Mouse (Mus musculus) neural tube, embryonic 15.5 days (tissue): ENCODE data around the gene 1700010I14Rik. TPM values are rescaled to one million over a fixed set of nuclear protein-coding genes. Genes with fewer than 3 reads are reported as not detected.

ENCODE experiments used
- ATAC-seq: fragments of 200-750 bp; cut with Nextera tagmentation; 2 replicates; pipeline ENCODE4 v1.8.0; 2017; ENCODE audit warnings: mild to moderate bottlenecking, moderate TSS enrichment, moderate library complexity; ENCODE audit not compliant: low FRiP score
- H3K27ac ChIP-seq: fragments of 300-500 bp; sonication (generic); replicated peaks from 2 replicates; pipeline ENCODE4 v1.5.1; 2015; ENCODE audit warnings: mild to moderate bottlenecking, inconsistent platforms
- H3K27me3 ChIP-seq: fragments of 300-500 bp; sonication (generic); replicated peaks from 2 replicates; pipeline ENCODE4 v1.6.1; 2015; ENCODE audit warnings: inconsistent platforms
- H3K36me3 ChIP-seq: fragments of 300-500 bp; sonication (generic); 2 replicates; pipeline ENCODE4 v1.6.1; 2015; ENCODE audit warnings: inconsistent platforms
- H3K4me1 ChIP-seq: fragments of 300-500 bp; sonication (generic); 2 replicates; pipeline ENCODE4 v1.6.1; 2015; ENCODE audit warnings: inconsistent platforms
- H3K4me2 ChIP-seq: fragments of 300-500 bp; sonication (generic); 2 replicates; pipeline ENCODE4 v1.6.1; 2015; ENCODE audit warnings: inconsistent platforms, mild to moderate bottlenecking, moderate library complexity
- H3K4me3 ChIP-seq: fragments of 300-500 bp; sonication (generic); replicated peaks from 2 replicates; pipeline ENCODE4 v1.5.1; 2015; ENCODE audit warnings: mild to moderate bottlenecking, inconsistent platforms
- H3K9ac ChIP-seq: fragments of 300-500 bp; sonication (generic); replicated peaks from 2 replicates; pipeline ENCODE4 v1.6.1; 2015; ENCODE audit warnings: mild to moderate bottlenecking, inconsistent platforms
- H3K9me3 ChIP-seq: fragments of 300-500 bp; sonication (generic); replicated peaks from 2 replicates; pipeline ENCODE4 v1.6.1; 2016; ENCODE audit warnings: inconsistent platforms
- WGBS: fragments of 180-500 bp; shearing (Covaris S2); methylation state at CpG from one replicate; pipeline ENCODE4 v1.1.7; 2015; ENCODE audit warnings: mixed read lengths; 5-methylcytosine and 5-hydroxymethylcytosine counted together
- polyA plus RNA-seq: library from polyadenylated mRNA; unstranded; fragments of >200 nt; fragmentation: Nextera tagmentation; extraction: Ambion mirVana; gene quantifications from 2 replicates; pipeline ENCODE4 v1.2.1, GENCODE M21; 2015

1700010I14Rik gene
- polyA plus RNA-seq, 1 experiment from 2014 or later = 2.6 TPM

DNA sequence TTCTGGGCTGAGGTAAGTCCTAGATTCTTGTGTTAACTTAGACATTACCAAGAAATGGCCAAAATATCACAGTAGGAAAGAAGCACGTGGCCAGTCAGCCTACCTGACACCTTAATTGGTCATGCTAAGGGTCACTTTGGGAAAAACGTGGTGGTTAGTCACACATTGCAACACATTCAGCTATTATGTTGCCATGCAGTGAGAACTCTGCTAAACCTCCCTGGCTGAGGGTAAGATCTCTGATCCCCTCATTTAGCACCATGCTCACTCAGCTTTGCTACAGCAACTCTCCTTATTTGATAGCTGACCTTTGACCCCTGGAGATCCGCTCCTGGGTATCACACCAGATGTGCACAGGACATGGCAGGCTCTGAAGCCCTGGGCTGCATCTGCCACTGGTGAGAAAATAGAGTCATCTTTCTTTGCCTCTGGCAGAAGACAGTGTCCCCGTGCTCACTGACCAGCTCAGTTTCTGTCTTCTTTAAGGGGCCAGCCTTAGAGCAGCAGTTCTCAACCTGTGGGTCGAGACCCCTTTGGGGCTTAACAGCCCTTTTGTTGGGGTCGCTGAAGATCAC, 13.2 kb upstream of the 1700010I14Rik start:
- H3K27ac ChIP-seq = no peak overlapping the region
- H3K4me3 ChIP-seq = no peak overlapping the region
- WGBS = 63% methylated on average over 6 of the region's 6 CpGs
- no peaks in the 10 kb centered on the region for H3K9me3 ChIP-seq
- ATAC-seq = no peak
- no peaks in the 10 kb centered on the region for H3K27me3 ChIP-seq
- H3K4me2 ChIP-seq = no peak overlapping the region
- 0 out of 2 replicates have a peak, but pooled peaks cover 2% of the 10 kb centered on the region for H3K4me1 ChIP-seq
- no peak overlapping the region for H3K9ac ChIP-seq
- H3K36me3 ChIP-seq = peaks cover 28% of the 10 kb centered on the region

DNA sequence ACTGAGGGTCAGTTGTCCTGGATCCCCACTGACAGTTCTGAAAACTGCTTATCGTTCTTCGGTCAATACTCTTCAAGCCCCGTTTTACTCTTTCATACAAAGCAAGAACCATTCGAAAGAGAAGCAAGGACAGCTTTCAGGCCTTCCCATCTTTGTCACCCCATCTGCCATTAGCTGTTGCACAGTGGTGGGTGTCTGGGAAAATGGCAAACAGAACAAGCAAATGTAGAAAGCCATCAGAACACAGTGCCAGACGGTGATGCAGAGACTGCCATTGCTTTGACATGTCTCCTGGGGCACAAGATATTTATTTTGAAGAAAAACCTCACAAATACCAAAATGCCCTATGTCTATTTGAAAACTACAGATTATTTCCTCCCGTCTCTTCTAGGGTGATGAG, 11.4 kb upstream of the 1700010I14Rik start:
- WGBS = 90% methylated on average over 6 of the region's 6 CpGs
- Histone ChIP-seq H3K9ac (no peak overlapping the region), H3K4me3 (no peak overlapping the region), H3K27ac (no peak overlapping the region), H3K4me2 (no peak overlapping the region), H3K36me3 (peaks cover 39% of the 10 kb centered on the region), H3K9me3 (no peaks in the 10 kb centered on the region), H3K4me1 (0 out of 2 replicates have a peak, but pooled peaks cover 2% of the 10 kb centered on the region), H3K27me3 (no peaks in the 10 kb centered on the region)
- ATAC-seq = no peak

DNA sequence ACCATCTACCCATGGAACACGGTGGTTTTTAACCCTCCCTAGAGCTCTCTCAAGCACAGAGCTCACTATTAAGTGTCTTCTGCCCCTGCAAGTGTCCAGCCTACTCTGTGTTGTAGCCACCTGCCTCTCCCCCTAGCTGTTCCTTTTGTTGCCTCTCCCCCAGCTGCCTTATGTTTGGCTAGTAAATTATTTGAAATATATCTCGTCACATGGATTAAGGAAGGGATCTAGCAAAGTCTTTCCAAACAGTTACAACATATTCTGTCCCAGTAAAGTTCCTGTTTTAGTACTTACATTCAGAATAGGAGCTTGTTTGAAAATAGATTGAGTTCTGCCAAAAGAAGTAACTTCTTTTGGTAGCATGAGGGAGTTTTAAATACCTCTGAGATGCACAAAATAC, 10.9 kb upstream of the 1700010I14Rik start:
- no peak overlapping the region for H3K9ac ChIP-seq
- H3K4me3 ChIP-seq = no peak overlapping the region
- ATAC-seq = no peak
- H3K27ac ChIP-seq = no peak overlapping the region
- no peak overlapping the region for H3K4me2 ChIP-seq
- H3K36me3 ChIP-seq = peaks cover 45% of the 10 kb centered on the region
- no peaks in the 10 kb centered on the region for H3K9me3 ChIP-seq
- WGBS = 89% methylated on average over 2 of the region's 2 CpGs
- no peaks in the 10 kb centered on the region for H3K27me3 ChIP-seq
- H3K4me1 ChIP-seq = 0 out of 2 replicates have a peak, but pooled peaks cover 2% of the 10 kb centered on the region

DNA sequence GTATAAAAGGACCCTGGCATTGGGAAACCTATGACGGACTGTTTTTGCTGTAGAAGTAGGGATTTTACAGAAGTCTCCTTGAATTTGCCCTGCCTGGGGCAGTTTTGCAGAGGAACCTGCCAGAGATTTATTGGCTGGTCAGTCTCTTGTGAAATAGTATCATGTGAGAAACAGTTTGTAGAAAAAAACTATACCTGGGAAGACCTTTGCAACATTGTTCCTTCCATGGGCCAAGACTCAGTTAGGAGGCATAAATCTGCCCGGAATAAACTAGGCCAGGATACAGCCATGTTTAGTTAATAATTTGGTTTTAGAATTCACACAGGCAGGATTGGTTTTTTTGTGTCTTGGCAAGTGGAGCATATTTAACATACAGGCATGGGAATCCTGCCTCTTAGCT, 4.6 kb upstream of the 1700010I14Rik start:
- Histone ChIP-seq H3K9me3 (no peaks in the 10 kb centered on the region), H3K27me3 (no peaks in the 10 kb centered on the region), H3K4me3 (no peak overlapping the region), H3K27ac (no peak overlapping the region), H3K4me2 (no peak overlapping the region), H3K9ac (no peak overlapping the region), H3K4me1 (peaks cover 4% of the 10 kb centered on the region), H3K36me3 (peaks cover 39% of the 10 kb centered on the region)
- WGBS = 83% methylated on average over 2 of the region's 2 CpGs
- no peak for ATAC-seq

DNA sequence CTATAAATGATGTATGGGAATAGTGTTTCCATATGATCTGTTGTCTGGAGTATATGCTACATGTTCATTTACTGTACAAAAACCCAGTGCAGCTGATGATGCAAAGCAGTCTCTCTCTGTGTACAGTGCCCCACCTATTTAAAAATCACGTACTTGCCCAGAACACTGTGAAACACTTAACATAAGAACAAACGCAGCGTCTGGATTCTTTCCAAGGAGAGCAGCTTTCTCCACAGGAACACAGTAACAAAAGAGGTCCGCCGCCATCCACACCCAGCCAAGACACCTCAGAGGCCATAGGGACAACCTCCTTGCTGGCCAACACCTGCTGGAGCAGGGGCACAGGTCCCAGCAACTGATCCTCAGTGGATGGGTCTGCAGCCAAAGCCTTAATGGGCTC, 2.4 kb upstream of the 1700010I14Rik start:
- no peaks in the 10 kb centered on the region for H3K9me3 ChIP-seq
- H3K36me3 ChIP-seq = peaks cover 24% of the 10 kb centered on the region
- H3K4me2 ChIP-seq = no peak overlapping the region
- ATAC-seq = no peak
- no peak overlapping the region for H3K4me3 ChIP-seq
- 51% methylated on average over 5 of the region's 5 CpGs for WGBS
- H3K4me1 ChIP-seq = peaks cover 12% of the 10 kb centered on the region
- H3K27me3 ChIP-seq = no peaks in the 10 kb centered on the region
- H3K9ac ChIP-seq = no peak overlapping the region
- no peak overlapping the region for H3K27ac ChIP-seq

DNA sequence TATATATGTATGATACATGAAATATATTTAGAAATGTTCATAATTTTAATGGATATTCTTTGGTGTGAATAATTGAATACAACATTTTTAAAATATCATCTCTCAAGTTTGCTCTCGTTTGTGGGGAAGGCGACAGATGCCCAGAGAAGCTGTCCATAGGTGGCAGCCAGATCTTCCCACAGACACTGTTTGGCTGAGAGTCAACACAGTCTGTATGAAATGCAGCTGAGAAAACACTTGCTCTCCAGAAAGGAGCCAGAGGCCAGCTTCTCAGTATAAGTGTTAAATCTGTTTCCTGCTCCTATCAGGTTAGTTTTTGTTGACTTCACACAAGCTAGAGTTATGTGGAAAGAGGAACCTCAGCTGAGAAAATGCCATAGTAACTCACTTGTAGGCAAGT, 1.6 kb upstream of the 1700010I14Rik start:
- ATAC-seq = no peak
- 74% methylated on average over 2 of the region's 2 CpGs for WGBS
- no peak overlapping the region for H3K9ac ChIP-seq
- no peaks in the 10 kb centered on the region for H3K27me3 ChIP-seq
- no peaks in the 10 kb centered on the region for H3K9me3 ChIP-seq
- H3K4me1 ChIP-seq = peaks cover 12% of the 10 kb centered on the region
- H3K36me3 ChIP-seq = peaks cover 16% of the 10 kb centered on the region
- H3K27ac ChIP-seq = no peak overlapping the region
- H3K4me2 ChIP-seq = no peak overlapping the region
- H3K4me3 ChIP-seq = no peak overlapping the region

DNA sequence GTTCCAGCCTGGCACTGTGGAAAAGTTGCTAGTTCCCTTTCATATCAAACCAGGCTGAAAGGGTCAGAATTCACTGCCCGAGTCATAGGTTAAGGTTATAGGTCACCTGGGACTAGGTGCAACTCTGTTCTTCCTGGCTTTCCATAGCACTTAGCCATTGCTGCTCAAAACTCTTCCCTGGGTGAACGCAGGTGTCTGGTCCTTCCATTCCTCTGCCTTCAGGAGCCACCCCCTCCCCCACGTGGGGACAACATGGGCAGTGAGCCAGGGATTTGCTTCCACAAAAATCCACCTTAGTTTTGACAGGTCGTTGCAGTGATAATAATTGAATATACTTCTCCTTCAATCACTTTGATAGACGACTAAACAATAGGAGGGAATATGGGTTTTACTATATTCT, 764 bp upstream of the 1700010I14Rik start:
- peaks cover 8% of the 10 kb centered on the region for H3K36me3 ChIP-seq
- H3K27ac ChIP-seq = no peak overlapping the region
- no peak overlapping the region for H3K4me2 ChIP-seq
- ATAC-seq = no peak
- no peaks in the 10 kb centered on the region for H3K9me3 ChIP-seq
- no peak overlapping the region for H3K9ac ChIP-seq
- no peak overlapping the region for H3K4me3 ChIP-seq
- no peaks in the 10 kb centered on the region for H3K27me3 ChIP-seq
- 81% methylated on average over 5 of the region's 5 CpGs for WGBS
- peaks cover 12% of the 10 kb centered on the region for H3K4me1 ChIP-seq

DNA sequence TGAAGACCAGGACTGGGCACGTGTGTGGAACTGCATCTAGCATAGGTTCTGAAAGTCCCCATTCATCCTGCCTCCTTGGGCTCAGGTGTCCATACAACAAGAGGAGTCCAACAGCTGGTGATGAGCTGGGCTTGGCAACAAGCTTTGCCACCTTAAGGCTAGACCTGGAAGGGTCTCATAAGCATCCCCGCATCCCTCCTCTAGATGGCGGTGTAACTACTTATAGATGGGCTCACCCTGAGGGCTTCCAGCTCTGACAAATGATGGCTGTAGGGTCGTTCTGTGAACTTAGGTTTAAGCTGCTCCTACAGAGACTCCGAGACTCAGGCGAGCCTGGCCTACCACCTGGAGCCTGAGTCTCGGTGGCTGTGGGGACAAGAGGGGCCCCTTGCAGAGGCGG, 3.0 kb downstream of the 1700010I14Rik start:
- Histone ChIP-seq H3K9ac (no peak overlapping the region), H3K27me3 (no peaks in the 10 kb centered on the region), H3K9me3 (no peaks in the 10 kb centered on the region), H3K4me3 (no peak overlapping the region), H3K27ac (no peak overlapping the region), H3K4me1 (peaks cover 12% of the 10 kb centered on the region), H3K4me2 (no peak overlapping the region), H3K36me3 (no peaks in the 10 kb centered on the region)
- 31% methylated on average over 8 of the region's 8 CpGs for WGBS
- no peak for ATAC-seq

DNA sequence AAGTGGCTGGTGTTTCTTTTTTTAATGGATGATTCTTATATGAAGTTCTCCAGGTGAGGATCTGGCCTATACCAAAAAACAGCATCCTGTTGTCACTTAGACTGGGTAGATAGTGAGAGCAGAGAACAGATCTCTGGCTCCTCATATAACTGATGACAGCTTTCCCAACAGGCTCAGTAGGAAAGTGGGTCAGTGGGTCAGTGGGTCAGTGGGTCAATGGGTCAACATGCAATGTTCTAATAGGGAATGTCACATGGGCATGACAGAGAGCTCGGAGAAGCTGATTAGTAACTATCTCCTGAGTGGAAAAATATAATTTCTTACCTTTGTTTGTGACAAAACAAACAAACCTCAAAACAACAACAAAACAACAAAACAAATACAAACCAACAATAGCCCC, 7.2 kb downstream of the 1700010I14Rik start:
- Histone ChIP-seq H3K9ac (no peak overlapping the region), H3K4me2 (no peak overlapping the region), H3K4me3 (no peak overlapping the region), H3K36me3 (no peaks in the 10 kb centered on the region), H3K27ac (no peak overlapping the region), H3K9me3 (no peaks in the 10 kb centered on the region), H3K4me1 (no peaks in the 10 kb centered on the region), H3K27me3 (no peaks in the 10 kb centered on the region)
- ATAC-seq = no peak
- 85% methylated on average over 1 of the region's 1 CpGs for WGBS

DNA sequence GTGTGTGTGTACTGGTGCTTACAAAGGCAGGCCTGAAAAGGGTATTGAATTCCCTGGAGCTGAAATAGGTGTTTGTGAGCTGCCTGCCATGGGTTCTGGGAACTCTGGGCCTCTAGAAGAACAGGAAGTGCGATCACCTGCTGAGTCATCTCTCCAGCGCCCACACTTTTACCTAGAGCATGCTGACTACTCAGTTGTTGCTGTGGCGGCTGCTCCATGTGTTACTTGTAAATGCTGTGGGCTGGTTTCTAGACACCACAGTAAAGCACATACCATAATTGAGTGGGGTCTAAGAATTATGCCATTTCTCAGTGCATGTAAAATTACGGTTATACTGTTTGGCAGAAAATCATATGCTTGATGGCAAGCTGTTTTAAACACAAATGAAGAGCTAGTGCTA, 14.3 kb downstream of the 1700010I14Rik start:
- H3K4me2 ChIP-seq = no peak overlapping the region
- no peaks in the 10 kb centered on the region for H3K36me3 ChIP-seq
- no peaks in the 10 kb centered on the region for H3K27me3 ChIP-seq
- H3K4me1 ChIP-seq = no peaks in the 10 kb centered on the region
- no peak for ATAC-seq
- H3K9ac ChIP-seq = no peak overlapping the region
- H3K27ac ChIP-seq = no peak overlapping the region
- H3K9me3 ChIP-seq = no peaks in the 10 kb centered on the region
- no peak overlapping the region for H3K4me3 ChIP-seq
- WGBS = 80% methylated on average over 4 of the region's 4 CpGs

DNA sequence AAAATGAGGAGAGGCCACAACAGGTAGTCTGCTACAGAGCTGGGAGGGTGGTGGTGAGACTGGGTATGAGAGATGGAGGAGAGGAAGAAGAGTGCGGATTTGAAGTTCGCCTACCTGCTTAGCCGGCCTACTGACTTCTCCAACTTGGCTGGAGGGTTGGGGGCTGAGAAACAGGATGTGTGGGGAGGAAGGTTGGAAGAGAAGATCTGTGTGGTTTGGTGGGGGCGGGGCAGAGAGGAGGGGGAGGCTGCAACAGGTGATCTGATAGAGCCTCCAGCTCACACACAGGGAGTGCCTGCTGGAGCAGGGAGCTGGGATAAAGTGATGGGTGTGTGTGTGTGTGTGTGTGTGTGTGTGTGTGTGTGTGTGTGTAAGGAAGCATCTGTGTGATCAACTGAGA, 16.4 kb downstream of the 1700010I14Rik start:
- WGBS = 89% methylated on average over 4 of the region's 4 CpGs
- H3K9me3 ChIP-seq = no peaks in the 10 kb centered on the region
- no peaks in the 10 kb centered on the region for H3K36me3 ChIP-seq
- no peak for ATAC-seq
- H3K27ac ChIP-seq = no peak overlapping the region
- no peak overlapping the region for H3K9ac ChIP-seq
- no peak overlapping the region for H3K4me3 ChIP-seq
- no peaks in the 10 kb centered on the region for H3K27me3 ChIP-seq
- H3K4me1 ChIP-seq = no peaks in the 10 kb centered on the region
- no peak overlapping the region for H3K4me2 ChIP-seq

DNA sequence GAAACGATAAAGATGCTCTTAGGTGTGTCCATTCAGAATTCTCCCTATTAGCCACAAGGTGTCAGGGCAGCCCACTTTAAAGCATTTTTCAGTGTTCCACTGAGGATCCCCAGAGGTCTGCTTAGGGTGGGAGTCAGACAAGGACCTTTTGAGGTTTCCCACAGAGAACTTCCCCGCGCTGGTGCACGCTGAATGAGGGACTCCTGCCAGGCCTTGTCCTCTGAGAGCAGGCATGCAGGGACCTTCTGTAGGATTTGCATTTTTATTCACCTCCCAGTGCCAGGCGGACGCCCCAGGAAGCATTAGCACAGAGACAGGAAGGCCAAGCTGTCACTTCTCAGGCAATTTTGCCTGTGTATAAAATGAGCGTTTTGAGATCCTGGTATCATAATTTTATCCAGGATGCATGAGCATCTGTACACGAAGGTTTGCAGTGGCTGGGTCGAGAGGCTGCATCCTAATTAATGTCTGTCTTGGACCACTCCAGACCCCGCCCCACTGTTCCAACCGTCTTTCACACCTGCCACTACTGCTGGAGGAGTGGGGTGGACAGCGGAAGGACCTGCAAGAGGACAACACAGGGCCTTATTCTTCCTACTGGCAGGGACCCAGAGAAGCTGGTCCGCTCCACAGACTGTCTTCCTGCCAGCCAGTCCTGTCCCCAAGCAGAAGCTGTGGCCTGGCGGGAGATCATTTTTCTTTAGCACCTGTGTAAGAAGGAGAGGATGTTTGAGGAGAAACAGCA, 35.2 kb downstream of the 1700010I14Rik start:
- H3K27me3 ChIP-seq = no peaks in the 10 kb centered on the region
- 0 out of 2 replicates have a peak overlapping the region, but pooled peaks have one; percentile 7 for H3K9ac ChIP-seq
- H3K4me3 ChIP-seq = no peak overlapping the region
- 27% methylated on average over 14 of the region's 14 CpGs for WGBS
- ATAC-seq = peak; percentile 83
- H3K9me3 ChIP-seq = no peaks in the 10 kb centered on the region
- peaks cover 20% of the 10 kb centered on the region for H3K4me1 ChIP-seq
- H3K4me2 ChIP-seq = peak overlapping the region; percentile 36
- peak overlapping the region; percentile 56 for H3K27ac ChIP-seq
- no peaks in the 10 kb centered on the region for H3K36me3 ChIP-seq
